Mouse (Mus musculus) cerebellum, adult 2 months (tissue): ENCODE measurements around the gene Adamts20.

Source experiments
- CTCF ChIP-seq: fragments of 200-500 bp; IDR thresholded peaks from 2 replicates; pipeline ENCODE4 v1.5.1; 2011; ENCODE audit warnings: low read depth, mild to moderate bottlenecking, control low read depth, low read length, moderate library complexity, borderline replicate concordance; ENCODE audit not compliant: insufficient read depth
- POLR2A ChIP-seq: fragments of 200-500 bp; IDR thresholded peaks from 2 replicates; pipeline ENCODE4 v1.6.1; 2011; ENCODE audit warnings: low read length, control low read depth, borderline replicate concordance; ENCODE audit not compliant: insufficient read depth

GRCm38 (mm10) chr15:94220686-94221085, 244.5 kb downstream of the Adamts20 start:
- no peak for TF ChIP-seq POLR2A
- TF ChIP-seq CTCF: no peak
